Mouse (Mus musculus) limb, embryonic 12.5 days (tissue): ENCODE data around the gene Isoc2a. TPM values are rescaled to one million over a fixed set of nuclear protein-coding genes. Genes with fewer than 3 reads are reported as not detected.
"Not testable (repeated sequence)": the region's sequence is repeated elsewhere in the genome, so short reads cannot be mapped to it uniquely, and the experiment has no call there.

Experiments used
- ATAC-seq: fragments of 200-750 bp; cut with Nextera tagmentation; 2 replicates; pipeline ENCODE4 v1.8.0; 2017; ENCODE audit warnings: low read depth, moderate TSS enrichment; ENCODE audit not compliant: insufficient number of reproducible peaks, insufficient read depth, low FRiP score, low TSS enrichment
- H3K27ac ChIP-seq: fragments of 300-500 bp; sonication (generic); 2 replicates; pipeline ENCODE4 v1.5.1; 2016; ENCODE audit warnings: mild to moderate bottlenecking, moderate library complexity
- H3K27me3 ChIP-seq: fragments of 300-500 bp; sonication (generic); 2 replicates; pipeline ENCODE4 v1.6.1; 2016; ENCODE audit warnings: mild to moderate bottlenecking, moderate library complexity
- H3K36me3 ChIP-seq: fragments of 300-500 bp; sonication (generic); 2 replicates; pipeline ENCODE4 v1.6.1; 2016; ENCODE audit warnings: mild to moderate bottlenecking, moderate library complexity
- H3K4me1 ChIP-seq: fragments of 300-500 bp; sonication (generic); replicated peaks from 2 replicates; pipeline ENCODE4 v1.6.1; 2016
- H3K4me2 ChIP-seq: fragments of 300-500 bp; sonication (generic); 2 replicates; pipeline ENCODE4 v1.6.1; 2016; ENCODE audit warnings: mild to moderate bottlenecking, moderate library complexity
- H3K4me3 ChIP-seq: fragments of 300-500 bp; sonication (generic); replicated peaks from 2 replicates; pipeline ENCODE4 v1.5.1; 2016; ENCODE audit warnings: mild to moderate bottlenecking
- H3K9ac ChIP-seq: fragments of 300-500 bp; sonication (generic); replicated peaks from 2 replicates; pipeline ENCODE4 v1.6.1; 2016; ENCODE audit warnings: mild to moderate bottlenecking, moderate library complexity
- H3K9me3 ChIP-seq: fragments of 300-500 bp; sonication (generic); 2 replicates; pipeline ENCODE4 v1.6.1; 2016; ENCODE audit warnings: mild to moderate bottlenecking, moderate library complexity
- WGBS: fragments of 180-500 bp; shearing (Covaris S2); methylation state at CpG from one replicate; pipeline ENCODE4 v1.1.7; 2016; 5-methylcytosine and 5-hydroxymethylcytosine counted together
- polyA plus RNA-seq: library from polyadenylated mRNA; unstranded; fragments of >200 nt; fragmentation: Nextera tagmentation; extraction: Ambion mirVana; gene quantifications from 2 replicates; pipeline ENCODE4 v1.2.1, GENCODE M21; 2016

Isoc2a gene
- polyA plus RNA-seq, 1 experiment from 2014 or later = 1.3 TPM

- Histone ChIP-seq H3K4me3 (no peak overlapping the region), H3K9me3 (no peaks in the 10 kb centered on the region), H3K27ac (no peak overlapping the region), H3K9ac (no peak overlapping the region), H3K4me2 (no peak overlapping the region), H3K36me3 (no peaks in the 10 kb centered on the region), H3K4me1 (peaks cover 3% of the 10 kb centered on the region; the same call in 1 of the 2 replicates), H3K27me3 (peaks cover 58% of the 10 kb centered on the region)
- WGBS = 54% methylated on average over 9 of the region's 9 CpGs
- no peak for ATAC-seq
Observed at GRCm38 (mm10) chr7:4849372-4849771, 27.6 kb upstream of the Isoc2a start.

- Histone ChIP-seq H3K9me3 (no peaks in the 10 kb centered on the region), H3K4me3 (no peak overlapping the region), H3K4me2 (no peak overlapping the region), H3K27ac (no peak overlapping the region), H3K36me3 (no peaks in the 10 kb centered on the region), H3K4me1 (no peaks in the 10 kb centered on the region), H3K9ac (no peak overlapping the region), H3K27me3 (peaks cover 44% of the 10 kb centered on the region)
- WGBS = 79% methylated on average over 11 of the region's 11 CpGs
- no peak for ATAC-seq
Observed at GRCm38 (mm10) chr7:4850621-4851314, 26.2 kb upstream of the Isoc2a start.

- H3K4me1 ChIP-seq = no peaks in the 10 kb centered on the region
- H3K4me3 ChIP-seq = no peak overlapping the region
- ATAC-seq = no peak
- no peak overlapping the region for H3K9ac ChIP-seq
- H3K9me3 ChIP-seq = no peaks in the 10 kb centered on the region
- H3K27me3 ChIP-seq = peaks cover 39% of the 10 kb centered on the region
- no peak overlapping the region for H3K27ac ChIP-seq
- H3K36me3 ChIP-seq = no peaks in the 10 kb centered on the region
- WGBS = 73% methylated on average over 8 of the region's 8 CpGs
- H3K4me2 ChIP-seq = no peak overlapping the region
Observed at GRCm38 (mm10) chr7:4851315-4851688, 25.7 kb upstream of the Isoc2a start.

- H3K36me3 ChIP-seq = no peaks in the 10 kb centered on the region
- no peak for ATAC-seq
- H3K27ac ChIP-seq = no peak overlapping the region
- H3K27me3 ChIP-seq = peaks cover 24% of the 10 kb centered on the region
- no peak overlapping the region for H3K4me2 ChIP-seq
- no peaks in the 10 kb centered on the region for H3K4me1 ChIP-seq
- H3K4me3 ChIP-seq = no peak overlapping the region
- no peak overlapping the region for H3K9ac ChIP-seq
- no peaks in the 10 kb centered on the region for H3K9me3 ChIP-seq
- WGBS = 70% methylated on average over 3 of the region's 3 CpGs
Observed at GRCm38 (mm10) chr7:4853613-4854012, 23.3 kb upstream of the Isoc2a start.

GRCm38 (mm10) chr7:4856508-4856907 is 20.4 kb upstream of the Isoc2a start:
- no peaks in the 10 kb centered on the region for H3K4me1 ChIP-seq
- no peak overlapping the region for H3K9ac ChIP-seq
- H3K4me3 ChIP-seq = no peak overlapping the region
- no peak for ATAC-seq
- H3K27ac ChIP-seq = no peak overlapping the region
- no peaks in the 10 kb centered on the region for H3K9me3 ChIP-seq
- no peaks in the 10 kb centered on the region for H3K36me3 ChIP-seq
- WGBS = 86% methylated on average over 9 of the region's 9 CpGs
- no peak overlapping the region for H3K4me2 ChIP-seq
- H3K27me3 ChIP-seq = peaks cover 7% of the 10 kb centered on the region

- ATAC-seq = no peak
Observed at GRCm38 (mm10) chr7:4857321-4857720, 19.6 kb upstream of the Isoc2a start.

GRCm38 (mm10) chr7:4859418-4859978 is 17.5 kb upstream of the Isoc2a start:
- Histone ChIP-seq H3K4me1 (no peaks in the 10 kb centered on the region), H3K4me2 (no peak overlapping the region), H3K9me3 (no peaks in the 10 kb centered on the region), H3K36me3 (no peaks in the 10 kb centered on the region), H3K9ac (no peak overlapping the region), H3K27ac (no peak overlapping the region), H3K27me3 (no peaks in the 10 kb centered on the region; the same call in 1 of the 2 replicates), H3K4me3 (no peak overlapping the region)
- no peak for ATAC-seq
- 59% methylated on average over 12 of the region's 12 CpGs for WGBS

More at GRCm38 (mm10) chr7:4857321-4857720, 19.6 kb upstream of the Isoc2a start:
- 59% methylated on average over 7 of the region's 7 CpGs for WGBS
- H3K4me2 ChIP-seq = no peak overlapping the region
- no peaks in the 10 kb centered on the region for H3K9me3 ChIP-seq
- H3K27me3 ChIP-seq = no peaks in the 10 kb centered on the region; the same call in none of the 2 replicates
- H3K4me3 ChIP-seq = no peak overlapping the region
- H3K4me1 ChIP-seq = no peaks in the 10 kb centered on the region
- no peaks in the 10 kb centered on the region for H3K36me3 ChIP-seq
- H3K9ac ChIP-seq = no peak overlapping the region
- no peak overlapping the region for H3K27ac ChIP-seq

- not testable (repeated sequence) for H3K27ac ChIP-seq, H3K27me3 ChIP-seq, H3K9me3 ChIP-seq, ATAC-seq, H3K4me3 ChIP-seq, H3K4me2 ChIP-seq, H3K36me3 ChIP-seq, H3K4me1 ChIP-seq, H3K9ac ChIP-seq
- 73% methylated on average over 3 of the region's 3 CpGs for WGBS
Observed at GRCm38 (mm10) chr7:4860926-4861325, 16.0 kb upstream of the Isoc2a start.

- no peak overlapping the region for H3K9ac ChIP-seq
- H3K27me3 ChIP-seq = no peaks in the 10 kb centered on the region
- H3K36me3 ChIP-seq = no peaks in the 10 kb centered on the region
- H3K4me1 ChIP-seq = peaks cover 7% of the 10 kb centered on the region
- H3K4me2 ChIP-seq = no peak overlapping the region
- WGBS = 50% methylated on average over 1 of the region's 1 CpGs
- no peak overlapping the region for H3K27ac ChIP-seq
- no peak overlapping the region for H3K4me3 ChIP-seq
- ATAC-seq = no peak
- H3K9me3 ChIP-seq = no peaks in the 10 kb centered on the region
Observed at GRCm38 (mm10) chr7:4863041-4863440, 13.9 kb upstream of the Isoc2a start.

GRCm38 (mm10) chr7:4863541-4864080 is 13.3 kb upstream of the Isoc2a start:
- no peak overlapping the region for H3K9ac ChIP-seq
- 73% methylated on average over 7 of the region's 7 CpGs for whole genome bisulfite sequencing
- H3K4me1 ChIP-seq = peaks cover 7% of the 10 kb centered on the region
- H3K36me3 ChIP-seq = no peaks in the 10 kb centered on the region
- no peak overlapping the region for H3K4me3 ChIP-seq
- no peaks in the 10 kb centered on the region for H3K27me3 ChIP-seq
- no peak for ATAC-seq
- H3K4me2 ChIP-seq = no peak overlapping the region
- H3K9me3 ChIP-seq = no peaks in the 10 kb centered on the region
- H3K27ac ChIP-seq = no peak overlapping the region

- Histone ChIP-seq H3K9me3 (no peaks in the 10 kb centered on the region), H3K4me2 (no peak overlapping the region), H3K27ac (no peak overlapping the region), H3K36me3 (no peaks in the 10 kb centered on the region), H3K9ac (no peak overlapping the region), H3K4me3 (no peak overlapping the region), H3K27me3 (no peaks in the 10 kb centered on the region), H3K4me1 (peaks cover 7% of the 10 kb centered on the region)
- WGBS = 78% methylated on average over 5 of the region's 5 CpGs
- ATAC-seq = no peak
Observed at GRCm38 (mm10) chr7:4864130-4864845, 12.7 kb upstream of the Isoc2a start.
